Mouse (Mus musculus) urinary bladder, postnatal 36 days (tissue): ENCODE results near the gene Efcab5.
"Not testable (repeated sequence)": the region's sequence is repeated elsewhere in the genome, so short reads cannot be mapped to it uniquely, and the experiment has no call there.

Source experiments
- DNase-seq, 2 experiments: peaks; one replicate each; pipeline ENCODE4 v3.0.0; 2022; ENCODE audit warnings: low spot score in 2 of 2, mixed read lengths in 1 of 2

Gene Efcab5

DNA sequence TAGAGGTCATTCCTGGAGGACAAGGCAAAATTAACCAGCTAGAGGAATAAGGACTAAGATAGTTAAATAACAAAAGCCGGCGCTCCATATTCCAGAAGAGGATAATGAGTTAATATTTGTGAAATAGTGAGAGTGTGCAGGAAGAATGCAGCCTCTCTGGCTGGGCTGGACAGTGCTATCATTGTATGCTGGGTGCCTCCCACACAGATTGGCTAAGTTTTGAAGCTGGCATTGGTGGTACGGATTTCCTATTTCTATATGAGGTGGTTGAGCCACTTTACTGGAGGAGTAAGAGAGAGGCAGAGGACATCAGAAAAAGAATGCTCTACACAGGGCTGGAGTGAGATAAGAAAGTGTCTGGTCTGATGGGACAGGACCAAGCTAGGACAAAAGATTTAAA lies 9.0 kb downstream of the Efcab5 start:
- DNase-seq = no peak

DNA sequence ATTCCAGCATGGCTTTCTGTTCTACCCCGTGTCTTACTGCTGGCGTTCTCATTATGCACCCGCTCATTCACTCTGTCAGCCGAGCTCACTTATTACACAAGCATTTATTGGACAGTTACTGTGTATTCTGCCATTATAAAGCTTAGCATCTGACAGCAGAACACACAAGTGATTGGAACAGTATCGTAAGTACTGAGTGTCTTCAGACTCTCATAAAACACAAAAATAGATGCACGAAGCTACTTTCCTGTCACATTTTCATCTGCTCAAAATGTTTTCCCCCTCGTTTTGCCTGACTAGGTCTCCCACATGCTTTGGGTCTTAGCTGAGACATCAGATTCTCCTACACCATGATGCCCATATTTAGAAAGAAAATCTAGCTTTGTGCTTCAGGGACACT lies 14.2 kb downstream of the Efcab5 start:
- DNase-seq = no peak

DNA sequence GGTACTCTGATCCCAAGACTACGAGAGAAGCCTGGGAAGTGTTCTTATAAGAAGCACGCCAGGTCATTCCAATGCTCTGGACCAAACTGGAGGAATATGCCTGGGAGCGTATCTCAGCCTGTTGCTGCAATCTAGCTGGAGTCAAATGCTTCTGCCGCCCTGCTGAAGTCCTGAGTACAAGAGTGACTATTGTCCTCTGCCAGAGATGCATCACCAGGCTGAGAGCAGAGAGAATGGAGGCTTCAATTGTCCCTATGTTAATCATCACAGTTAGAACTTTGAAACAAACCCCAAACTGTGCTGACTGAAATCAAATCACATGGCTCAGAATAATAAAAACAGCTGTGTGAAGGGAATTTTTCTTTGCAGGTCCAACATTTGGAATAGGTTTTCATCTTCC lies 15.0 kb downstream of the Efcab5 start:
- no peak for DNase-seq

DNA sequence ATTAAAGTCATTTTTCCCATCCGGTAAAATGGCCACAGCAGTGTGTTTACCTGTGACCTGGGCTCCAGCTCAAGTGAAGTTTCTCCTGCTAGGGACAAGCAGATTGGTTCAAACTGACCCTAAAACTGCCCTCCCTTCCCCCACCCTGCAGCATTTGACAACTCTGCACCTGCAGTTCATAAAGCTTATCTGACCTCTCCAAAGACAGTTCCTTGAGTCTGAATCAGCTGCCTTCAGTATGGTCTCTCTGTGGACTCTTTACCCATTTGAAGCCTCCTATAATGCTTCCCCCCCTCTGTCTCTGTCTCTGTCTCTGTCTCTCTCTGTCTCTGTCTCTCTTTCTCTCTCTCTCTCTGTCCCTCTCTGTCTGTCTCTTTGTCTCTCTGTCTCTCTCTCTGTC lies 28.0 kb downstream of the Efcab5 start:
- DNase-seq = no peak

DNA sequence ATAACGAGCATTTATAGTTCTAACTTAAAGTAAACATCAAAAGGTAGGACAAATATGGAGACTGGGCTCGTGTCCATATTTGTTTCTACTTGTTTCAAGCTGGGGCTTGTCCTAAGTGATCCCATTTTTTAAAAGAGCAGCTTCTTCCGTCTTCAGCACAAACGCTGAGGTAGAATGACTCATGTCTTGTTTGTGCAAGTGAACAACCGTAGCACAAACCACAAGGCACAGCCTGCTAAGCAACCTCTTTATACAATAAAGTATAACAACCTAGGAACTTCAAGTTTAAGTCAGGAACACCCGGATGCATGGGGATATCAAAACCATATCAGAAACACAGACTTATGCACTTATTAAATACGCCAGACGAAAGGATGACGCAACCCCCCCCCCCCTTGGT lies 28.4 kb downstream of the Efcab5 start:
- no peak for DNase-seq

DNA sequence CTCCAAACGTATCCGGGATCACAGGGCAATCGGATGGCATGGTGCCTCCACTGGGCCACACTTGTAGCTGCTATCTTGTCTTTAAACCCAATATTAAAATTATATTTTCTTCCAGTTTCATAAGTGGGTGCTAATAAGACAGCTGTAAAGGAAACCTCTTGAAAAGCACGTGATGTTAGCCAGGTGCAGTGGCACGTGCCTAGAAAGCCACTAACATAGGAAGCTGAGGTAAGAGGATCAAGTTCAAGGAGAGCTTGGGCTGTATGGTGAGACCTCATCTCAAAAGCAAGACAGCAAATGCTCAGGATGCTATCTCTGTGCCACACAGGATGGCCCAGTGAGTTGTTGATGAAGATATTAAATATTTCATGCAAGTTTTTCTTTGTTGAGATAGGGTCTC lies 34.6 kb downstream of the Efcab5 start:
- no peak for DNase-seq

DNA sequence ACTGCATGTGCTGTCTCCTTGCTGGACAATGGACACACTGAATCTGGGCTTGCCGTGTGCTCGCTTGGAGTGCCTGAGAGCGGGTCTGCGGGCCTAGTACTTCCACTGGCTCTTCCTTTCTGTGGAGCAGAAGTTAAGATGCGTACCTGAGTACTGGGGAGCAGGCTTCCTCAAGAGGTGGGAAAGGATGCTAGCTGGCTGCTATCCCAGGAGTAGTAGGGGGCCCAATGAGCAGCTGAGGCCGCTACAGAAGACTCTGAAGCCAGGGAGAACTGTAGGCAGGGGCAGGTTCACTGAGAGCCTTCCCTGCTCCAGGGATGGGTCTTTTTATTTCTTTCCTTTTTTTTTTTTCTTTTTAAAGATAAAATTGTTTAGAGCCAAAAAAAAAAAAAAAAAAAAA lies 38.0 kb downstream of the Efcab5 start:
- DNase-seq = no peak

DNA sequence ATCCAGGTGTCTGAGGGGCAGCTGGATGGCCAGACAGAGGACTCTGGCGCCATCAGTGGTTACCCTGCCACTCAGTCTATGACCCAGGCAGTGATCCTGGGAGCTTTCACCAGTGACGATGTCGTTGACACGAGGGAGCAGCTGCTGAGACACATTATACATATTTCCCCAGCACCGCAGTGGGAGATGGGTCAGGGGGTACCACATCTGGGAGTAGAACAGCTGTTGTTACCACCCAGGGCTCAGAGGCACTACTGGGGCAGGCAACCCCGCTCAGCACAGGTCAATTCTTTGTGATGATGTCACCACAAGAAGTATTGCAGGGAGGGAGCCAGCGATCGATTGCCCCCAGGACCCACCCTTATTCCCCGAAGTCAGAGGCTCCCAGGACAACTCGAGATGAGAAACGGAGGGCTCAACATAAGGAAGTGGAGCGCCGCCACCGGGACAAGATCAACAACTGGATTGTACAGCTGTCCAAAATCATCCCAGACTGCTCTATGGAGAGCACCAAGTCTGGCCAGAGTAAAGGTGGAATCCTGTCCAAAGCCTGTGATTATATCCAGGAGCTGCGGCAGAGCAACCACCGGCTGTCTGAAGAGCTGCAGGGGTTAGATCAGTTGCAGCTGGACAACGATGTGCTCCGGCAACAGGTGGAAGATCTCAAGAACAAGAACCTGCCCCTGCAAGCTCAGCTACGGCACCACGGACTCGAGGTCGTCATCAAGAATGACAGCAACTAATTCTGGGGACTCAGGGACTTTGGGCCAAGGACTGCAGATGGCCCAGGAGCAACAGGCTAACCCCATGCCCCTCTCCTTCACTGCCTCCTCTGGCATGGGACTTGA lies 38.8 kb downstream of the Efcab5 start:
- not testable (repeated sequence) for DNase-seq

DNA sequence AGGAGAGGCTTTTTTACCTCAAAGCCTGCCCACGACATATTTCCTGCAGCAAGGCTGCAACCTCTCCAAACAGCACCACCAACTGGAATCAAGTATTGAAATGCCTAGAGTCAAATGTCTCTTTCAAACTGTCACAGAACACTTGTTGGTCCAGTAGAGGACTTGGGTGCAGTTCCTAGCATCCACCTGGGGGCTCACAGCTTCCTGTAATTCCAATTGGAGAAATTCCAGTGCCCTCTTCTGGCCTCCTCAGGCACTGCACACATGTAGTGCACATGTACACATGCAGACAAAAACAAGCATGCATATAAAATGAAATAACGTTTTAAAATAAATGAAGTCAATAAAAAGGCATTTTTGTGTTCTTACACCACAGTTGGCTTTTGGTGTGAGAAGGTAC lies 40.0 kb downstream of the Efcab5 start:
- no peak for DNase-seq

DNA sequence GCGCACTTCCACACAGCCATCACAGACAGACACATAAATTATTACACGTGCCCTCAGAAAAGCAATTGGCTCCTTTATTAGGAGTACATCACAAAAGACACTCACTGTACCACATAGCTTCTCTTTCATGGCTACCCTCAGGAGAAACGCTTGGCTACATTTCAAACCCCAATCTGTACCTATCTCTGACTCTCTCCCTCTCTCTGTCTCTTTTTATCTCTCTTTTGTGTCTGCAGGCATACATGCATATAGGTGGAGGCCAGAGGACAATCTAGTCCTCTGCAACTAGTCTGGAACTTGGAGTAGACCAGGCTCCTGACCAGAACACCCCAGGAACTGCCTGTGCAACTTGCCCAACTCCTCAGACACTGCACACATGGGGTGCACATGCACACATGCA lies 41.0 kb downstream of the Efcab5 start:
- DNase-seq = no peak

DNA sequence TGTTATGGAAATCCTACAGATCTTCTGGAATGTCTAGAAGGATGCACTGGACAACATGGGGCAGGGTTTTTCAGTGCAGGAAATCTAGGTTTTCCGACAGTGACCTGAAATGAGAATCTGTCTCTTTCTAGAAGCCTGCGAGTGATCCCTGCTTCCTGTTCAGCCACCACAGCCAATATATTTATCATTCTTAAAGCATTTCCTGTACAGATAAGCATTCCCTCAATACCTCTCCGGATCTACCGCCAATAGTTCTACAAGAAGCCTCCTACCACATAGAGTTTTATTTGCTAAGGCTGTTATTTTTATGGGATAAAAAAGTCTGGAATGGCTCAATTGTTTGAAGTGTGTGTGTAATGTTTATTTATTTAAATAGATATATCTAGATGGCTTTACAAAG lies 43.3 kb downstream of the Efcab5 start:
- no peak for DNase-seq

DNA sequence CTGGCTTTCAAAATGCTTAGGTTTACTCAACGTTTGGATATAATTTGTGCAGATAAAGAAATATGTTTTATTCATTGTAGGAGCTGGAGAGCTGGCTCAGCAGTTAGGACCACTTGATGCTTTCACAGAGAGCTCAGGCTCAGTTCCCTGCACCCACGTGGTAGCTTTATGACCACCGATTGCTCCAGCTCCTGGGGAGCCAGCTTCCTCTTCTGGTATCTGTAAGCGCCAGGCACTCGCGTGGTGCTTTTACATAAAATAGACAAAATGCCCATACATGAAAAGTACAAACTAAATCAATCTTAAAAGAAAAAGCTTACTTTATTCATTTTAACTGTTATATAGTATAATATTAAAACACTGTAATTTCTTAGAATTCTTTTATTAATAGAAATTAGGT lies 46.8 kb downstream of the Efcab5 start:
- DNase-seq = no peak

DNA sequence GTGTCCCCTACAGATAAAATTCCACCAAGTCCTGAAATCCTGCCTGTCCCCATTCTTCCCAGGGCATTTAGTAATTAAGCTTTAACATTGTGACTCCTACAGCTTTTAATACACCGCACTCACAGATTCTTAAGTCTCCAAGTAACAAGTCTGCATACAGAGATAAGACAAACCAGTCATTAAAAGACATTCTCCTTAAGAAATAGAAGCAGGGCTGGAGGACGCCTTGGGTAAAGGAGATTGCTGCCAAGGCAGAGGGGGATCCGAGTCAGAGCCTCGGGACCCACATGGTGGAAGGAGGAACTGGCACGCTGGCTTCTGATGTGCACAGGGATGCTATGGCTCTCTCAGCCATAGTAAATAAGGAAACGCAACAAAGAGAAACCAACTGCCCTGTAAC lies 48.8 kb downstream of the Efcab5 start:
- no peak for DNase-seq

DNA sequence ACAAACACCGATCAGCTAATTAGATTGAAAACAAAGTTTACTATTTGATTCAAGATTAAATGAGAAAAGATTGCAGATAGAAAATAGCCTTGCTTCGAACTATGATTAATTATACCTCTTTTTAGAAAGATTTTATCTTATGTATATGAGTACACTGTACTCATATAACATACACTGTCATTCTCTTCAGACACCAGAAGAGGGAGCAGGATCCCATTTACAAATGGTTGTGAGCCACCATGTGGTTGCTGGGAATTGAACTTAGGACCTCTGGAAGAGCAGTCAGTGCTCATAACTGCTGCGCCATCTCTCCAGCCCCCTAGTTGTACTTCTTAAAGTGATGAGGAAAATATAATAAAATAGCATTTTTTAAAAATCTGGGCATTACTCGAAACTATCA lies 55.3 kb downstream of the Efcab5 start:
- no peak for DNase-seq

DNA sequence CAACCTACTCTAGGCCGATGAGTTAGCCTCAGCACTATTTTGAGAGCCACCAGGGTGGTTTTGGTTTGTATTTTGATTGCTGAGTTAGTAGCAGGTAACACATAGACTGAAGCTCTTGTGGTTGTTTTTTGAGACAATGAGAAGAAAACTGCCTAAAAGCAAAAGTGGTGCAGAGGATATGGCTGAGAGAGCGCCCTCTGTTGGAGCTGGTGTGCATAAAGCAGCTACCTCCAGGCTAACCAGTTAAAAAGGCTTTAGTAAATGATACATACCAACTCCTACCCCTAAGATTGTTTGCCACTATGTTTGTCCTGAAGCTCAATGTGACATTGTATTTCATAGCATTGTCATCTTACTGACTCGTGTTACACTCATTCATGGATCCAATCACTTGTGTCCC lies 56.2 kb downstream of the Efcab5 start:
- no peak for DNase-seq

DNA sequence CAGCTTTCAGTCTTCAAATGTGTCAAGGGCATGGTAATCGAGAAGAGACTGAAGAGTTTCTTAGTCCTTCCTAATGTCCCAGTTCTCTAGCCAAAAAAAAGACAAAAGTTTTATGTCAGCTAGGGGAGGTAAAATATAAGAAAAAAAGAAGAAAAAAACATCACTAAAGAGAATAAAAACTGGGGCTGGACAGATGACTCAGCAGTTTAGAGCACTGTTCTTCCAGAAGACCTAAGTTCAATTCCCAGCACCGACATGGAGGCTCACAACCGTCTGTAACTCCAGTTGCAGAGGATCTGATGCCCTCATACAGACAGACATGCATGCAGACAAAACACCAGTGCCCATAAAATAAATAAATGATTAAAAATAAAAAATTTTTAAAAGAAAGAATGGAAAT lies 60.2 kb downstream of the Efcab5 start:
- no peak for DNase-seq

DNA sequence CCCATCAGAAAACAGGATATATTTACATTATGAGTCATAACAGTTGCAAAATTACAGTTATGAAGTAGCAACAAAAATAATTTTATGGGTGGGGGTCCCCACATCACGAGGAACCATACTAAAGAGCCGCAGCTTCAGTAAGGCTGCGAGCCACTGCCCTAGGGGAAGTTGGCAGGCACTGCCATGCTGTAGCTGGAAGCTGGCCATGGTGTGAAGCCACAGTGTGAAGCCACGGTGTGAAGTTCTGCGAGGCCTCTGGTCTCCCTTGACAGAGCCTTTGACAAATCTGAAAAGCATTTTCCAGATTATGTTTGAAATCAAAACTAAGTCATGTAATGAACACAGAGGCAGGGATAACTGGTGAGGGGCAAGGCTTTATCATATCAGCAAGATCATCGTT lies 77.6 kb downstream of the Efcab5 start:
- DNase-seq = no peak

DNA sequence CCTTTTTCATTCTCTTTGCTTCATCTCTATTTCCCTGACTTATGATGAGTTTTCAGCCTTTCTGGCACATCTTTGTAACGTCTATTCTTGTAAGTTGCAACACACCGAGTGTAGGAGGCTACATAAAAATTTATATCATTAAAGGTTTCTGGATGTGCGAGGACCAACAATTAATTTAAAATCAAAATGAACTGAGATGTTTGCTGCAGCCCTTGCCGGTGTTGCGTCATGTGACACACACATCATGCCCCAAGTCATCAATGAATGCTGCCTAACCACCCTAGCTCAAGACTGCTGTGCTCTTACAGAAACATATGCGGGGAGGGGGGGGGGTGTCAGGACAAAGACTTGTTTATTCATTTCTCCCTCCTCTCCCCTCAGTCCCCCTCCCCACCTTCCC lies 80.3 kb downstream of the Efcab5 start:
- no peak for DNase-seq

DNA sequence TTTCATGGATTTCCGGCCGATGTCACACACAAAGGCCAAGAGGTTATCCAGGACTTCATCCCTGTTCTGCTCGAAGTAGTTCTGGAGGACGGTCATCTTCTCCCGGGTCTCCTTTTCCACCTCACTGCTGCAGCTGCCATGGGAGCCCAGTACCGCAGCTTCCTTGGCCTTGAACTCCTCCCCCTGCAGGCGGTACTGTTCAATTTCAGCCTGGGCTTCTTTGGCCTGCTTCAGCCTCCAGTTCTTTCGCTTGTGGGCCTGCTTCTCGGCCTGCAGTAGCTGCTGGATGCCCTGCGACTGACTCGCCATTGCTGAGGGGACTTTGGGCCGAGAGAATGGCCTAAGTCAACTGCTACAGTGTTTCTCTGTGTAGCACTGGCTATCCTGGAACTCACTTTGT lies 80.9 kb downstream of the Efcab5 start:
- DNase-seq = not testable (repeated sequence)

DNA sequence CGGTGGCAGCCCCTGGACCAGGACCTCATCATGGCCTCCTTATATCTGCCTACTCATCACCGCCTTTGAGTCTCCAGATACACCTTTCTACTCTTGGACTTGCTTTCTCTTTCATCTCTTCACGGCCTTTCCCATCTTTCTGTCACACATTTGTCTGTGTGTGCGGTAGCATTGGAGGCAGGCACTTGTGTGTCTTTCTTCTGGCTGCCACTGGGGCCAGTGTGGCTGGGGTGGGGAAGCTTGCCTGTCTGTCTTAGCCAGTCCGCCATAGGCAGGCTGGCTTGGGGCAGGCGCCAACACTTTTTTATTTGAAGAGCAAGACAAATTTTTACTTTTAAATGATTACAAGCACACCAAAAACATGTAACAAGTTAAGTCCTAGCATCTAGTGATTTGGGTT lies 81.8 kb downstream of the Efcab5 start:
- DNase-seq = no peak

DNA sequence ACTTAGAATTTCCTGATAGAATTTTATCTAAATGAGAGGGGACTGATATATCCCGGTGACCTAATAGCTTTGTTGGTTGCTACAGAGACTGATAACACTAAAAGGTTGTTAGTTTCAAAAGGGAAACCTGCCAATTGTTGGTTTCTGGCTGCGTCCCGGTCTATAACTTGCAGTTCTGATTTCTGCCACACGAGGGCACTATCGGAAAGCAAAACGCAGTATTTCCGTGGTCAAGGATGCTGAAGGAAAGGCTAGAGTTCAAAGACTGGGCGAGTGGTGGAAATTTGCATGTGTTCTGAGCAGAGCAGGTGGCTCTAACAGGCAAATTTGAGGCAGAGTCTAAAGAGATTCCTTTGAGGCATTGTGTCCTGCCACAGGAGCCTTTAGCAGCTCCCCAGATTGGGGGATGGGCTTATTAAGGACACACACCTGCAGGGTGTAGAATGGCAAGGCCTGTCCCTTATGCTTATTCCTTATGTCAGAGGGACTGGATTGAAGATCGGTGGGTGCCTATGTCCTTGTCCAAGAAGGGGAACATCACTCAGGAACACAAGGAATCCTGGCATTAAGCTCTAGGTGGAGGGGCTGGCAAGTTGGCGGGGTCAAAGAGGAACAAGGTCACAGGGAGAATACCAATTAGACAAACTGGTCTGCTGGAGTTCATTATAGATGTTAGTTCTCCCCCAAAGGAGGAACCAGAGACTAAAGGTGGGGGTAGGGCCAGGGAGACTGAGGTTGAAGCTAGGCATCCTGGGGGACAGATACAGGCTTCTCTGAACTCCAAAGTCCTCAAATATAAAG lies 88.4 kb downstream of the Efcab5 start:
- peak; percentile 72 to 76 for DNase-seq

DNA sequence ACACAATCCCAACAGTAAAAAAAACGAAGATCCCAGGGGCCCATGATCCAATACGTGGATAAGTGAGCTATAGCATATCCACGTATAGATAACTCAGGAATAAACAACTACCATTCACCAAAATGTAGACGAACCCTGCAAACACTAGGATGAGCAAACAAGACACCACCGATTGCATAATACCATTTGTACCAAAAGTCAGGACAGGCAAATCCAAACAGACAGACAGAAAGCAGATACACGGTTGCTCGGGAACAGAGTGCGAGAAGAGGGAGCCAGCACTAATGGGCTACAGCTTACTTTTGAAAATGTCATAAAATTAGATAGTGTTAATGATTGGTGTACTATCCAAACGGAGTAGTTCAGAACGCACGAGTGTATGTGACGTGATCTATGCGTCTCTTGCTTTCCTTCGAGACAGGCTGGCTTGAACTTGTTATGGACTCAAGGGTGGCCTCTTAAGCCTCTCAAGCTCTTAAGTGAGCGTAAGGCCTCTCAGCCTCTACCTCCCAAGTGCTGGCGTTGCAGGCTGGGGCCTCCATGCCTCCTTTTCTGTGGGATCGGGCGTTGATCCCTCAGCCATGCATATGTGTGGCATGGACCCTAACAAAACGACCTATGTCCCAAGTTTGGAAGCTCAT lies 90.3 kb downstream of the Efcab5 start:
- DNase-seq = no peak

DNA sequence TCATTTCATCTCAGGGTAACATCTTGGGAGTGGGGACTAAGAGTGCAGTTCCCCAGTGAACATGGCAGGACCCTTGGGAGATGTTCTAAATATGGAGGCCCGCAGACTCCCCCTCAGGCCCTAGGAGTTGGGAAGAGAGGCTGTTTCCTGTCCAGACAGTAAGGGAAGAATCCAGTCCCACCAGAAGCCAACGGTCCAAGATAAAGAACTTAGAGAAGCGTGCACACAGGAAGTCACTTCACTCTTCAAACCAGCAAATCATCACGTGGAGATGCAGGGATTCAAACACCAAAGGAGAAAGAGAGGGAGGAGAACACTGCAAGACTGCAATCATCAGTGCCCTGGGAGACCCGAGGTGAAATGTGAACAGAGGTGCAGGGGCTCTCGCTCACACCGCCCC lies 91.8 kb downstream of the Efcab5 start:
- DNase-seq = no peak
